Mouse (Mus musculus) ES-Bruce4 (cell line): ENCODE measurements at regions not wholly inside any gene's neighbourhood (a gene's known extent, or its start where the extent isn't known, plus 50 kb on each side); places are given as distances from the start of the nearest gene placed in this dataset.

Experiments
- H3K27ac ChIP-seq: 2 replicates; pipeline ENCODE4 v1.5.1; 2012; ENCODE audit warnings: low read length, inconsistent platforms; ENCODE audit not compliant: insufficient read depth
- H3K27me3 ChIP-seq: 2 replicates; pipeline ENCODE4 v1.6.1; 2012; ENCODE audit warnings: mild to moderate bottlenecking, low read length, inconsistent platforms; ENCODE audit not compliant: control insufficient read depth, poor library complexity, insufficient read depth, severe bottlenecking
- H3K36me3 ChIP-seq: 2 replicates; pipeline ENCODE4 v1.6.1; 2012; ENCODE audit warnings: inconsistent platforms, mild to moderate bottlenecking, low read length, moderate library complexity; ENCODE audit not compliant: control insufficient read depth, poor library complexity, insufficient read depth, severe bottlenecking
- H3K4me1 ChIP-seq: one replicate; pipeline ENCODE4 v1.8.1; 2011; ENCODE audit warnings: low read length; ENCODE audit not compliant: control insufficient read depth, insufficient read depth
- H3K4me3 ChIP-seq: 2 replicates; pipeline ENCODE4 v1.5.1; 2011; ENCODE audit warnings: low read depth, mild to moderate bottlenecking, low read length
- H3K9ac ChIP-seq: 2 replicates; pipeline ENCODE4 v1.6.1; 2012; ENCODE audit warnings: low read depth, mild to moderate bottlenecking, inconsistent platforms; ENCODE audit not compliant: poor library complexity, severe bottlenecking
- H3K9me3 ChIP-seq: replicated peaks from 2 replicates; pipeline ENCODE4 v1.6.1; 2012; ENCODE audit warnings: mild to moderate bottlenecking, low read length, inconsistent platforms; ENCODE audit not compliant: control insufficient read depth, poor library complexity, insufficient read depth, severe bottlenecking
- CTCF ChIP-seq: IDR thresholded peaks from one replicate; pipeline ENCODE4 v1.8.1; 2011; ENCODE audit warnings: low read depth, low read length
- EP300 ChIP-seq: IDR thresholded peaks from 2 replicates; pipeline ENCODE4 v1.6.1; 2011; ENCODE audit warnings: low read depth, low read length; ENCODE audit not compliant: insufficient read depth
- POLR2A ChIP-seq: IDR thresholded peaks from one replicate; pipeline ENCODE4 v1.8.1; 2011; ENCODE audit warnings: low read length; ENCODE audit not compliant: insufficient read depth

DNA sequence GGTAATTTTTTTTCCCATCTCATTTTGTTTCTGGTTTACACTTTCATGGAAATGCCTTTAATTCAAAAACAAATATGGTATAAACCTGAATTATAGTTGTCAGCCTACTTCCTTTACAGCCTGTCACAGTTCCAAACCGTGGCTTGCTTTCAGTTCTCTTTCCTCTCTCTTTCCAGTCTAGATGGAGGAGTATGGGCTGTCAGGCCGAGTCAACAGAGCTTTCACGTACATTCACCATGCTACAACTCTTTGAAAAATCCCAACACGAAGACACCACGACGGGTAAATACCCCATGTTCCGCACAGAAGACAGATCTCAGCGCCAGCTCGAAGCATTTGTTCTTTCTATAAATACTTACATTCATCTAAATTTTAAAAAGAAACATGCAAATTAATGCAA lies 125.2 kb upstream of the Ufm1 start:
- H3K27me3 ChIP-seq, result no peaks in the 10 kb centered on the region
- no peaks in the 10 kb centered on the region for H3K9me3 ChIP-seq
- H3K36me3 ChIP-seq, result no peaks in the 10 kb centered on the region
- no peaks in the 10 kb centered on the region for H3K4me1 ChIP-seq
- H3K27ac ChIP-seq, result no peak overlapping the region
- H3K4me3 ChIP-seq, result no peak overlapping the region
- TF ChIP-seq EP300 (no peak), CTCF (no peak), POLR2A (no peak)
- no peak overlapping the region for H3K9ac ChIP-seq

GRCm38 (mm10) chr3:53988256-53988655 lies 124.6 kb upstream of the Ufm1 start:
- Histone ChIP-seq H3K9me3 (no peaks in the 10 kb centered on the region), H3K27ac (no peak overlapping the region), H3K4me3 (no peak overlapping the region), H3K27me3 (no peaks in the 10 kb centered on the region), H3K4me1 (no peaks in the 10 kb centered on the region), H3K36me3 (no peaks in the 10 kb centered on the region), H3K9ac (no peak overlapping the region)
- TF ChIP-seq CTCF (no peak), EP300 (no peak), POLR2A (no peak)

DNA sequence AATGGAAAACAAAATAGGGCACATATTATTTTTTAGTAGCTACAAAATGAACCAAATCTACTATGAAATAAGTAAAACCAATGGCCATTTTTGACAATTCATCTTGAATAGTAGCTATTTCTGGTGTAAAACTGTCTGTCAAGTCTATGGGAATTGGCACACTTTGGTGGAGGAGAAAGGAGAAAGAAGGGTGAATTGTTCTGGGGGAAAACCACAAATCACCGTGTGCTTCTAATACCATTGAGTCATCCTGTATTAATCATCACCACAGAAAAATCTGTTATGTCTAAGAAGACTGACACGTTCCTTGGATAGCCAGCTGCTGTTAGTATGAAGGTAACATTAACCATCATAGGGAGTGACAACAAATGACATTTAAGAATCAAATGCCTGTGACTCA lies 123.7 kb upstream of the Ufm1 start:
- no peaks in the 10 kb centered on the region for H3K36me3 ChIP-seq
- no peaks in the 10 kb centered on the region for H3K9me3 ChIP-seq
- no peaks in the 10 kb centered on the region for H3K4me1 ChIP-seq
- no peak overlapping the region for H3K9ac ChIP-seq
- H3K27ac ChIP-seq, result no peak overlapping the region
- H3K27me3 ChIP-seq, result no peaks in the 10 kb centered on the region
- H3K4me3 ChIP-seq, result no peak overlapping the region
- TF ChIP-seq EP300, result no peak
- TF ChIP-seq POLR2A, result no peak
- TF ChIP-seq CTCF, result no peak

DNA sequence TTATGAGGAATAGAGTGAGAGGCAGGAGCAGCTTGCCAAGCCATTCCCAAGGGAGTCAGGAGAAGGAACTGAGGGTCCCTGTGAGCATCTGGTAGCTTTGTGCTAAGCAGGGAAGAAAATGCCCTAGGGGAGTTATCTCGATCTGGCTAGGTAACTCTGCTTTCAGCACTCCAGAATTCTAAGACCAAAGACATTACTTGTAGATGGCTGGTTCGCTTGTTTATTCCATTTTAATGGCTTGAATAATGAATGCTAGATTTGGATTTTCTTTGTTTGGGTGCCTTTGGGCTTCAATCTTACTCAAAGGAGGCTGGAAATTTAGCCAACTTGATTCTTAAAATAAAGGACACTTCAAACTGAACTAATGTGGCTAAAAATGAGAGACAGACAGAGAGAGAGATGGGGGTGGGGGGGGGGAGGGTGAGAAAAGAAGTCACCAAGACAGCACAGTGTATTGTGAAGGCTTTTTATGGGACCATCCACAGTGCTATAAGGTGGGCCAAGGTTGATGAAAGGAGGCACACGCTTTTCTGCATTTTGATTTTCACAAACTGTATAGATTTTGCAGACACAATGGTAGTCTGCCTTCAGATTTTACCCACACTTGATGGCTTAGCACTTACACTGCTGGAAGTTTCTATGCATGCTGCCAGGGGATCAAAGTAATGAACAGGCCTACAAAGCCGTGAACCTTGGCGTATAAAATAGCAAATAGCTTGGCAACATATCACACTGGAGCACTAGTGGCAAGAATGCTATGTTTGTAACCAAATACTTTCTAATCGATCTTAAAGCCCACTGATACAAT lies 121.3 kb upstream of the Ufm1 start:
- Histone ChIP-seq H3K9me3 (no peaks in the 10 kb centered on the region), H3K4me3 (no peak overlapping the region), H3K36me3 (no peaks in the 10 kb centered on the region), H3K27me3 (no peaks in the 10 kb centered on the region), H3K9ac (no peak overlapping the region), H3K4me1 (no peaks in the 10 kb centered on the region), H3K27ac (no peak overlapping the region)
- TF ChIP-seq POLR2A (no peak), EP300 (no peak), CTCF (no peak)

DNA sequence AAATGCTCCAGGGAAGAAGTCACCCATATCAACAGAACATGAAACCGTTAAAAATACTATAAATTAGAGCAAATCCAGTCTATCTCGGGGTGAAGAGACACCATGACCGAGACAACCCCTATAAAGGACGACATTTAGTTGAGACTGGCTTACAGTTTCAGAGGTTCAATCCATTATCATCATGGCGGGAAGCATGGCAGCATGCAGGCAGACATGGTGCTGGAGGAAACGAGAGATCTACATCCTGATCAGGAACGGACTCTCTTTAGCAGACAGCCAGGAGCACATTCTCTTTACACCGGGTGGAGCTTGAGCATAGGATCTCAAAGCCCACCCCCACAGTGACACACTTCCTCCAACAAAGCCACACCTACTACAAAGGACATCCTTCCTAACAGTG lies 118.7 kb upstream of the Ufm1 start:
- no peak overlapping the region for H3K4me3 ChIP-seq
- no peak for TF ChIP-seq CTCF
- TF ChIP-seq POLR2A, result no peak
- TF ChIP-seq EP300, result no peak
- no peaks in the 10 kb centered on the region for H3K36me3 ChIP-seq
- H3K9ac ChIP-seq, result no peak overlapping the region
- H3K4me1 ChIP-seq, result no peaks in the 10 kb centered on the region
- H3K27ac ChIP-seq, result no peak overlapping the region
- H3K9me3 ChIP-seq, result no peaks in the 10 kb centered on the region
- no peaks in the 10 kb centered on the region for H3K27me3 ChIP-seq

DNA sequence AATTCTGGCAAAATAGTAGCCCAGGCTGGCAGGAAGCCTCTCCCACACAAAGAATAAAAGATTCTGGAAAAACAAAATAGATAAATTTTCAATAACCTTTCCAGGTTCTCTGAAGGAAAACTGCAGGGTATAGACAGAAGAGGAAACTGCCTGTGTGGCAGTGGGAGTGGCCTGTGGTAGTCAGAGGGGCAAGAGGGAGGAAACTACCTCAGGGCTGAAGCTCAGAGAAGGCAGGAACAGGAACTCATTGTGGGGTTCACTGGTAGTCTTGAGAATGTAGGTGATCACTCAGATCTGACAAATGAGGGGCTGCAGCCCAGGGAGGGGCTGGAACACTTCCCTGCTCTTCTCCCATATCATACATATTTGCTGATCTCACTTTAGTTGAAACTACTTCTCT lies 118.0 kb upstream of the Ufm1 start:
- H3K4me1 ChIP-seq, result no peaks in the 10 kb centered on the region
- no peak overlapping the region for H3K9ac ChIP-seq
- H3K36me3 ChIP-seq, result no peaks in the 10 kb centered on the region
- H3K27ac ChIP-seq, result no peak overlapping the region
- no peak for TF ChIP-seq CTCF
- no peak overlapping the region for H3K4me3 ChIP-seq
- no peaks in the 10 kb centered on the region for H3K9me3 ChIP-seq
- H3K27me3 ChIP-seq, result no peaks in the 10 kb centered on the region
